Mouse (Mus musculus) testis, adult 2 months (tissue): ENCODE data around the gene Trmt13.

Source experiments
- CTCF ChIP-seq: fragments of 200-500 bp; IDR thresholded peaks from 2 replicates; pipeline ENCODE4 v1.5.1; 2012; ENCODE audit warnings: low read depth, mild to moderate bottlenecking, inconsistent platforms, low read length, moderate library complexity; ENCODE audit not compliant: control insufficient read depth, insufficient read depth, insufficient replicate concordance
- POLR2A ChIP-seq: fragments of 200-500 bp; IDR thresholded peaks from 2 replicates; pipeline ENCODE4 v1.6.1; 2012; ENCODE audit warnings: low read depth, mild to moderate bottlenecking, inconsistent platforms, low read length, moderate library complexity; ENCODE audit not compliant: control insufficient read depth

GRCm38 (mm10) chr3:116659856-116660430 lies 45.6 kb upstream of the Trmt13 start:
- no peak for TF ChIP-seq CTCF
- TF ChIP-seq POLR2A = no peak
